Mouse (Mus musculus): ENCODE data around the gene Ankrd52. TPM values are rescaled to one million over a fixed set of nuclear protein-coding genes. Genes with fewer than 3 reads are reported as not detected.
"Not testable (repeated sequence)": the region's sequence is repeated elsewhere in the genome, so short reads cannot be mapped to it uniquely, and the experiment has no call there.

Ankrd52 gene
- 11.1 and 13.1 TPM in 2 replicates for polyA plus RNA-seq (2016; fragmentation: Nextera tagmentation; extraction: Ambion mirVana)

GRCm38 (mm10) chr10:128376455-128377211, at the start of gene Ankrd52:
Gene Ankrd52 (plus strand): TSS chr10:128377115.
- H3K27me3 ChIP-seq (ENCODE audit: poor library complexity, severe bottlenecking): no peaks in the 10 kb centered on the region
- peak within 1 kb of the TSS; percentile 75 for H3K4me3 ChIP-seq
- under 1% methylated on average over 73 of the region's 73 CpGs for WGBS
- H3K36me3 ChIP-seq (replicated peaks): peaks cover 39% of the 10 kb centered on the region
- peak; percentile 83 for DNase-seq (ENCODE audit: extremely low spot score, low spot score)
- no peaks in the 10 kb centered on the region for H3K9me3 ChIP-seq
- H3K27ac ChIP-seq: peak within 1 kb of the TSS; percentile 98
- peaks cover 32% of the 10 kb centered on the region for H3K4me1 ChIP-seq

GRCm38 (mm10) chr10:128327610-128328009, 49.3 kb upstream of the Ankrd52 start:
- no peak overlapping the region for H3K4me3 ChIP-seq
- no peaks in the 10 kb centered on the region for H3K9me3 ChIP-seq
- H3K27ac ChIP-seq: no peak overlapping the region
- peaks cover 60% of the 10 kb centered on the region for H3K36me3 ChIP-seq (replicated peaks)
- no peak for DNase-seq (ENCODE audit: extremely low spot score, low spot score)
- peaks cover 14% of the 10 kb centered on the region for H3K4me1 ChIP-seq
- WGBS: 94% methylated on average over 10 of the region's 10 CpGs
- H3K27me3 ChIP-seq (ENCODE audit: poor library complexity, severe bottlenecking): no peaks in the 10 kb centered on the region

- WGBS: 83% methylated on average over 6 of the region's 6 CpGs
- peaks cover 18% of the 10 kb centered on the region for H3K36me3 ChIP-seq (replicated peaks)
- DNase-seq (ENCODE audit: extremely low spot score, low spot score); H3K4me1 ChIP-seq; H3K9me3 ChIP-seq; H3K4me3 ChIP-seq; H3K27me3 ChIP-seq (ENCODE audit: poor library complexity, severe bottlenecking); H3K27ac ChIP-seq: not testable (repeated sequence)
These were observed 44.3 kb upstream of the Ankrd52 start for GRCm38 (mm10) chr10:128332358-128333249.

- Histone ChIP-seq H3K4me1 (peaks cover 25% of the 10 kb centered on the region), H3K9me3 (no peaks in the 10 kb centered on the region), H3K36me3 (replicated peaks) (peaks cover 15% of the 10 kb centered on the region), H3K4me3 (no peak overlapping the region), H3K27ac (no peak overlapping the region), H3K27me3 (ENCODE audit: poor library complexity, severe bottlenecking) (no peaks in the 10 kb centered on the region)
- DNase-seq (ENCODE audit: extremely low spot score, low spot score): peak; percentile 65
- WGBS: 6% methylated on average over 4 of the region's 4 CpGs
These were observed 41.3 kb upstream of the Ankrd52 start for GRCm38 (mm10) chr10:128335582-128335981.

GRCm38 (mm10) chr10:128336195-128336594, 40.7 kb upstream of the Ankrd52 start:
- no peak overlapping the region for H3K4me3 ChIP-seq
- 95% methylated on average over 3 of the region's 3 CpGs for WGBS
- no peak for DNase-seq (ENCODE audit: extremely low spot score, low spot score)

GRCm38 (mm10) chr10:128336597-128336996, 40.3 kb upstream of the Ankrd52 start:
- Histone ChIP-seq H3K36me3 (replicated peaks) (peaks cover 25% of the 10 kb centered on the region), H3K4me3 (peak overlapping the region; percentile 68), H3K27ac (peak overlapping the region; percentile 91), H3K27me3 (ENCODE audit: poor library complexity, severe bottlenecking) (no peaks in the 10 kb centered on the region), H3K4me1 (peaks cover 25% of the 10 kb centered on the region), H3K9me3 (no peaks in the 10 kb centered on the region)
- no peak for DNase-seq (ENCODE audit: extremely low spot score, low spot score)
- WGBS: 88% methylated on average over 3 of the region's 3 CpGs

More at GRCm38 (mm10) chr10:128336195-128336594, 40.7 kb upstream of the Ankrd52 start:
- H3K4me1 ChIP-seq: peaks cover 25% of the 10 kb centered on the region
- H3K9me3 ChIP-seq: no peaks in the 10 kb centered on the region
- no peaks in the 10 kb centered on the region for H3K27me3 ChIP-seq (ENCODE audit: poor library complexity, severe bottlenecking)
- peaks cover 21% of the 10 kb centered on the region for H3K36me3 ChIP-seq (replicated peaks)
- H3K27ac ChIP-seq: no peak overlapping the region

- Histone ChIP-seq H3K27ac (peak within 1 kb of the TSS; percentile 91), H3K27me3 (ENCODE audit: poor library complexity, severe bottlenecking) (no peaks in the 10 kb centered on the region), H3K4me3 (peak within 1 kb of the TSS; percentile 68), H3K9me3 (no peaks in the 10 kb centered on the region), H3K36me3 (replicated peaks) (peaks cover 28% of the 10 kb centered on the region), H3K4me1 (peaks cover 25% of the 10 kb centered on the region)
- 2% methylated on average over 61 of the region's 61 CpGs for WGBS
- peak; percentile 98 for DNase-seq (ENCODE audit: extremely low spot score, low spot score)
These were observed 39.4 kb upstream of the Ankrd52 start, which contains the start of gene Cs for GRCm38 (mm10) chr10:128337306-128338181. Gene Cs (plus strand): TSS chr10:128337734.

- Histone ChIP-seq H3K27ac (peak overlapping the region; percentile 91), H3K36me3 (replicated peaks) (peaks cover 37% of the 10 kb centered on the region), H3K9me3 (no peaks in the 10 kb centered on the region), H3K4me1 (peaks cover 25% of the 10 kb centered on the region), H3K27me3 (ENCODE audit: poor library complexity, severe bottlenecking) (no peaks in the 10 kb centered on the region), H3K4me3 (peak overlapping the region; percentile 68)
- WGBS: 27% methylated on average over 5 of the region's 5 CpGs
- no peak for DNase-seq (ENCODE audit: extremely low spot score, low spot score)
These were observed 38.5 kb upstream of the Ankrd52 start for GRCm38 (mm10) chr10:128338415-128338814.

GRCm38 (mm10) chr10:128338948-128339347, 38.0 kb upstream of the Ankrd52 start:
- no peaks in the 10 kb centered on the region for H3K27me3 ChIP-seq (ENCODE audit: poor library complexity, severe bottlenecking)
- no peak overlapping the region for H3K27ac ChIP-seq
- H3K36me3 ChIP-seq (replicated peaks): peaks cover 41% of the 10 kb centered on the region
- H3K4me3 ChIP-seq: peak overlapping the region; percentile 68
- DNase-seq (ENCODE audit: extremely low spot score, low spot score): no peak
- no peaks in the 10 kb centered on the region for H3K9me3 ChIP-seq
- 88% methylated on average over 2 of the region's 2 CpGs for WGBS
- peaks cover 25% of the 10 kb centered on the region for H3K4me1 ChIP-seq

- DNase-seq (ENCODE audit: extremely low spot score, low spot score): no peak
- Histone ChIP-seq H3K9me3 (no peaks in the 10 kb centered on the region), H3K4me1 (peaks cover 32% of the 10 kb centered on the region), H3K27ac (no peak overlapping the region), H3K36me3 (replicated peaks) (peaks cover 45% of the 10 kb centered on the region), H3K27me3 (ENCODE audit: poor library complexity, severe bottlenecking) (no peaks in the 10 kb centered on the region), H3K4me3 (peak overlapping the region; percentile 68; the same call in 1 of the 2 replicates)
- WGBS: 83% methylated on average over 2 of the region's 2 CpGs
These were observed 36.7 kb upstream of the Ankrd52 start for GRCm38 (mm10) chr10:128340257-128340656.

GRCm38 (mm10) chr10:128343436-128343835, 33.5 kb upstream of the Ankrd52 start:
- Histone ChIP-seq H3K27ac (no peak overlapping the region), H3K4me3 (no peak overlapping the region), H3K36me3 (replicated peaks) (peaks cover 58% of the 10 kb centered on the region), H3K9me3 (no peaks in the 10 kb centered on the region), H3K4me1 (peaks cover 23% of the 10 kb centered on the region), H3K27me3 (ENCODE audit: poor library complexity, severe bottlenecking) (no peaks in the 10 kb centered on the region)
- WGBS: 95% methylated on average over 1 of the region's 1 CpGs
- DNase-seq (ENCODE audit: extremely low spot score, low spot score): no peak
